Mouse (Mus musculus) central nervous system, embryonic 11.5 days (tissue): ENCODE measurements around the gene A030003K21Rik. TPM values are rescaled to one million over a fixed set of nuclear protein-coding genes. Genes with fewer than 3 reads are reported as not detected.

Experiments
- polyA plus RNA-seq: library from polyadenylated mRNA; depleted of rRNA; stranded (reverse); fragments of >200 nt; gene quantifications from 2 replicates; pipeline ENCODE4 v1.2.3, GENCODE M21; 2012; rRNA removed

The A030003K21Rik gene
- not detected in 2 replicates for polyA plus RNA-seq

GRCm38 (mm10) chr1:82943295-82943694 lies at the start of gene A030003K21Rik:
Gene A030003K21Rik, minus strand, starts transcription at chr1:82943388.

DNA sequence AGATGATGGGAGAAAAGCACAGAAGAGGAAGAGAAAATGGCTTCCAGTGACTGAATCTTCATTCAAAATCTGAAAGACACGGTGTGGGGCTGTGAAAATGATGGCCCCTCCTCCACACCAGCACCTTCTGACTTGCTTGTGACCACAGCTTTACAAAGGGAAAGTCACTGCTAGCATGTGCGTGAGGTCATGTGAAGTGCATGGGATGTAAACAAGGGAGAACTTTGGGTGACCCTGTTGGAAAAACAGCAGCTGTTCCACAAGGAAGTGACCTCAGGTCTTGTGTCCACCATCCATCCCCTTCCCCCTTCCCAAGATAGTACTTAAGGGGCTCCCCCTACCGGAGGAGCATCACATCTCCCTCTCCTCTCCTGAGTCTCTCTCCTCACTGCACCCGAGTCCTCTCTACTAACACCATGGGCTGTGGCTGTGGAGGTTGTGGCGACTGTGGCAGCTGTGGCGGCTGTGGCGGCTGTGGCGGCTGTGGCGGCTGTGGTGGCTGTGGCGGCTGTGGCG lies 16.7 kb upstream of the A030003K21Rik start, which contains the start of gene Gm47955:
TSS of gene Gm47955 (plus strand) at position 417 of the 516 bp plus-strand sequence.

DNA sequence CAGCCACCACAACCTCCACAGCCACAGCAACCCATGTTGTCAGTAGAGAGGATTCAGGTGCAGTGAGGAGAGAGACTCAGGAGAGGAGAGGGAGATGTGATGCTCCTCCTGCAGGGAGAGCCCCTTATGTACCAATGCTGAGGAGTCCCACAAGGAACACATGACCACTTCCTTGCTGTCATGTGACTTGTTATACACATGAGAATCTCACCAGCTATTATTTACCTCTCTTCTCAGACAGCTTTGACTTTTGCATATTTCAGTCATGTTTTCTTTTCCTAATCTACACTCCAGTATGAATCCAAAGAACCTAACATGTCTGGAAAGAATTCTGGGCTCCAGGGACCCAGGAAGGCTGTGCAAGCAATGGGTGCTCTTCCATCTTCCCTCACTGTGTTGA lies 12.7 kb upstream of the A030003K21Rik start, which contains the start of gene Gm7544:
TSS of gene Gm7544 (minus strand) at position 101 of the 400 bp plus-strand sequence.

GRCm38 (mm10) chr1:82931326-82931725 lies 11.9 kb downstream of the A030003K21Rik start, which contains the start of gene Gm6217:
Gene Gm6217, minus strand, starts transcription at chr1:82931399.

GRCm38 (mm10) chr1:82924650-82925049 lies 18.5 kb downstream of the A030003K21Rik start, which contains the start of gene A030014E15Rik:
Gene A030014E15Rik, plus strand, starts transcription at chr1:82924917.

DNA sequence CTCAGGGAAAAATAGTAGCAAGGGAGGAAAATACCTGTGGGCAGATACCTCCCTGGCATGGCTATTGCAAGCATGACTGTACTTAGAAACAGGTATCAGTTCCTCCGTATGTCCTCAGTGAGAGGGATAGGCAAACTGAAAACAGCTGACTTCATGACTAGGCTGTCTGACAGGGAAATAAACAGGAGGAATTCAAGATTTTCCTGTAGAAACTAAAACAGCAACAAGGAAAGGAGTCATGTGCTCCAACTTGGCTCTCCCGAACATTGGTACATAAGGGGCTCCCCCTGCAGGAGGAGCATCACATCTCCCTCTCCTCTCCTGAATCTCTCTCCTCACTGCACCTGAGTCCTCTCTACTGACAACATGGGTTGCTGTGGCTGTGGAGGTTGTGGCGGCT lies 30.2 kb downstream of the A030003K21Rik start, which contains the start of gene A030005L19Rik:
TSS of gene A030005L19Rik (plus strand) at position 301 of the 400 bp plus-strand sequence.

Other genes with a start within 250 kb of the A030003K21Rik start
- gene Mff, start 218.5 kb downstream of the A030003K21Rik start, polyA plus RNA-seq: 121 and 203 TPM in 2 replicates
- gene Tm4sf20, start 174.9 kb downstream of the A030003K21Rik start, polyA plus RNA-seq: not detected in 2 replicates
- gene Gm47791, start 172.1 kb downstream of the A030003K21Rik start, polyA plus RNA-seq: not detected in 2 replicates
- 32.4 and 50.4 TPM in 2 replicates for gene Agfg1, start 103.9 kb downstream of the A030003K21Rik start, polyA plus RNA-seq
- 1.8 and 2.1 TPM in 2 replicates for gene A030005L19Rik, start 30.1 kb downstream of the A030003K21Rik start, polyA plus RNA-seq
- 0.06 and 0.14 TPM in 2 replicates for gene A030014E15Rik, start 18.5 kb downstream of the A030003K21Rik start, polyA plus RNA-seq
- gene Gm6217, start 12.0 kb downstream of the A030003K21Rik start, polyA plus RNA-seq: not detected in 2 replicates
- not detected in 2 replicates for gene Gm7544, start 12.6 kb upstream of the A030003K21Rik start, polyA plus RNA-seq
- not detected in 2 replicates for gene Gm47955, start 16.9 kb upstream of the A030003K21Rik start, polyA plus RNA-seq
- not detected in 2 replicates for gene Gm47959, start 57.2 kb upstream of the A030003K21Rik start, polyA plus RNA-seq
- gene Slc19a3, start 95.1 kb upstream of the A030003K21Rik start, polyA plus RNA-seq: 0.44 and 0.73 TPM in 2 replicates
- gene Krtap28-10, start 99.1 kb upstream of the A030003K21Rik start, polyA plus RNA-seq: not detected in 2 replicates
- gene Gm47969, start 101.5 kb upstream of the A030003K21Rik start, polyA plus RNA-seq: not detected in 2 replicates
- not detected in 2 replicates for gene A030005K14Rik, start 116.0 kb upstream of the A030003K21Rik start, polyA plus RNA-seq
- not detected in 2 replicates for gene Krtap28-13, start 117.5 kb upstream of the A030003K21Rik start, polyA plus RNA-seq
- gene Ccl20, start 173.4 kb upstream of the A030003K21Rik start, polyA plus RNA-seq: not detected in 2 replicates
- 0.40 and 0.55 TPM in 2 replicates for gene Daw1, start 216.4 kb upstream of the A030003K21Rik start, polyA plus RNA-seq